Mouse (Mus musculus) c-Kit-positive CD71-positive TER-119-positive erythroid progenitor cells, embryonic 14.5 days (primary cell): Measurements from ENCODE around the gene Ttc9b.

Source experiments
- DNase-seq: peaks from one replicate; pipeline ENCODE4 v3.0.0-alpha.2; 2013; ENCODE audit warnings: low spot score

Ttc9b gene

DNA sequence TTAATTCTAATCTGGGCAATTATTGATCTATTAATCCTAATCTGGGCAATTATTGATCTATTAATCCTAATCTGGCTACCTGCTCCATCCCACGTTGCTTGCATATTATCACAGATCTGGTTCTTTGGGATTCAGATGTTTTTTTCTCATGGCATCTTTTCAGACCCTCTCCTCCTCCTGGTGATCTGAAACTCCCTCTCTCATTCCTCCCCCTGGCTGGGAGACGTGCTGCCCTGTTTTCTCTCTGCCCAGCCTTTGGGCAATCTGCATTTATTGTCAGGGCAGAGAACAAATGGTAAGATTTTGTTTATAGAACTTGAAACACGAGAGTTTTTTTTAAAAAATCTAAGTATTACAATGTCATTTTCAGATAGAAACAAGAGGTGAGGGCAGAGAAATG lies 34.1 kb downstream of the Ttc9b start:
- DNase-seq, result no peak

DNA sequence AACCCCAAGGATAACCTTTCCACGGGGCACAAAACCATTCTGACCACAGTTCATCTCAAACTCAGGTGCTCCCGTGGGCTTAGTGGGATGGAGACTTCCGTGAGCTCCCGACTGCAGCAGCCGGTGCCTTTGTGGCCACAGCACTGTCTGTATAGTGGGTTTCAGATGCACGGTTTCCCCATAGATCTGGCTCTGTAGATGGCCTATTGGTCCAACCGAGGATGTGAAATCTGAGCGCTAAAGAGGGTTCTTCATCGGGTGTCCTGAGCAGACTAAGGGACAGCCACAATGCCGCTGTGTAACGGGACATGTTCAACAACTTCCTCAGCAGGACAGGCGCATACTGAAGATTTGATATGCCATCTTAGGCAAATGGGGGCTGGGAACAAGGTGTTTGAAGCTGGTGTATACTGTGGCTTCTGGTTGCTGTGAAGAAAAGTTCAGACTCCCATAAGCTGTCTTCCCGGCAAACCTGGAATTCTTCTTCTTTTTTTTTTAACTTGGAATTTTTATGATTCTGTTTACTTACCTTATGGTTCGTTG lies 34.6 kb downstream of the Ttc9b start:
- no peak for DNase-seq

DNA sequence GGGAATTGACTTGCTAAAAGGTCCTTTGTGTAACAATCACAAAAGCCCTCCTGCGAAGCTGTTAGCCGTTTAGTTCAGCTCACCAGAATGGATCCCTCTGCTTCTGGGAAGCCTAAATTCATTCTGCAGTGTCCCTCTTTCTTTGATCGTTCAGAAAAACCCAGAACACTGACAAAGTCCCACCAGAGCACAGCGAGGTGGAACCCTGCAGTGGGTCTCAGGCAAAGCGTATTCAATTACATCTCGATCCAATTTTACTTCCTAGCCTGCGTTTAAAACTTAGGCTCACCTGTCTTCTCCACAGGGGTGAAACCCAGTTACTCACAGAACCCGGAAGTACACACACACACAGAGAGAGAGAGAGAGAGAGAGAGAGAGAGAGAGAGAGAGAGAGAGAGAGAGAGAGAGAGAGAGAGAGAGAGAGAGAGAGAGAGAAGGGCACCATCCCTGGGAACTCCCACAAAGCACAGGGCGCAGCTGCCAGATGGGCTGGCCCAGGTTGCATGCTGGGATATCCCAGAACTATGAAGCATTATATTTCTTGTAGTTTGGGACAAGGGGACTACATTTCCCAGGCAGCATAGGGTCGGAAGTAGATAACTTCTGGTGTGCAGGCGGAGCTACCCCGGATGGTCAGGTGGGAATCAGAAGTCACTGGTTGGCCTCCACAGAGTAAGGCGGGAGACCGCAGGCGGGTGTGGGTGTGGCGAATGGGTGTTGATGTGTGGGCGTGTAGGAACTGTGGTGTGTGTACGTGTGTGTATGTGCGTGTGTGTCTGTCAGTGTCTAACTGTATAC lies 35.3 kb downstream of the Ttc9b start, which contains the start of gene Zfp607b:
Zfp607b (plus strand) TSS at position 526 of the 798 bp plus-strand sequence.
- peak; percentile 92 for DNase-seq

DNA sequence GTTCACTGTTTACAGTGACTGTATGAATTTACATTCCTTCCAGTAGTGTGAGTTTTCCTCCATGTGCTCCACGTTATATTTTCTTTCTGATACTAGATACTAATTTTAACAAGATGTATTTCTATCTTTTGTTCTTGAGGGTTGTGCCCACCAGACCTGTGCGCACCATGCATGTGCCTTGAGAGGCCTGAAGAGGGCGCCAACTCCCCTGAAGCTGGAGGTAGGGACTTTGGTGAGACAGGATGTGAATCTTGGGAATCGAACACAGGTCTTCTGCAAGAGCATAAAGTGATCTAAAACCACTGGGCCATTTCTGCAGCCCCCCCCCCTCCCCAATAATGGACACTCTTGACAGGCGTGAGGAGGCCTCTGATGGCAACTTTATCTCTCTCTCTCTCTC lies 37.4 kb downstream of the Ttc9b start:
- peak; percentile 45 for DNase-seq

DNA sequence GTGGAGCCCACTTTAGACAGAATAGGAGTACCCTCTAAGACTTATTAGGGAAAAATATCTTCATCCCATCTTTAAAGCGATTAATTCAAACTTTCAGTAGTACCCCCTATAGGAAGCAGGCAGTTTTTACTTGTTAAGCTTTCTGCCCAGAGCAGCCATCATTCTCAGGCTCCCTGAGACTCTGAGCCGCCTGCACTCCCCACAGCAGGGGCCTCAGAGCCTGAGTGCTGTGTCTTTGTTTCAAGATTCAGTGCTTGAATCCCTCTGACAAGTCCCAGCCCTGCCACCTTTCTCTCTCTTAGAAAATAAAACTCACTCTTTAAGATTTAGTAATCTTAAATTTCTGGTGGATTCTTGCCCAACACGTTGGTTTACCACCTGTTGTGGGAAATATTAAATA lies 43.0 kb downstream of the Ttc9b start:
- DNase-seq, result no peak
